Mouse (Mus musculus): ENCODE results near the gene Irf1. TPM values are rescaled to one million over a fixed set of nuclear protein-coding genes. Genes with fewer than 3 reads are reported as not detected.

Irf1 gene
- polyA plus RNA-seq, 1 experiment = 169 TPM

GRCm38 (mm10) chr11:53819511-53819910, 49.7 kb downstream of the Irf1 start:
- WGBS = 96% methylated on average over 6 of the region's 6 CpGs
- Histone ChIP-seq H3K4me1 (replicated peaks; ENCODE audit: control insufficient read depth, insufficient read depth, low read length) (peaks cover 20% of the 10 kb centered on the region), H3K27ac (ENCODE audit: control insufficient read depth, insufficient read depth, low read length) (no peak overlapping the region), H3K36me3 (ENCODE audit: control insufficient read depth, insufficient read depth, low read length) (no peaks in the 10 kb centered on the region), H3K27me3 (ENCODE audit: control insufficient read depth, insufficient read depth, low read length) (no peaks in the 10 kb centered on the region), H3K4me3 (ENCODE audit: control insufficient read depth, insufficient read depth, low read length) (no peak overlapping the region)
- TF ChIP-seq CTCF (IDR thresholded peaks at IDR 0.05; ENCODE audit: borderline replicate concordance, control insufficient read depth, extremely low read depth, insufficient read depth, low read length, poor library complexity) = no peak
- no peak for TF ChIP-seq POLR2A (IDR thresholded peaks at IDR 0.05; ENCODE audit: control insufficient read depth, extremely low read depth, insufficient read depth, low read length, poor library complexity)
- no peak for DNase-seq

- WGBS = 69% methylated on average over 13 of the region's 13 CpGs
- no peak for TF ChIP-seq CTCF (IDR thresholded peaks at IDR 0.05; ENCODE audit: borderline replicate concordance, control insufficient read depth, extremely low read depth, insufficient read depth, low read length, poor library complexity)
- no peak for TF ChIP-seq POLR2A (IDR thresholded peaks at IDR 0.05; ENCODE audit: control insufficient read depth, extremely low read depth, insufficient read depth, low read length, poor library complexity)
- no peaks in the 10 kb centered on the region for H3K27me3 ChIP-seq (ENCODE audit: control insufficient read depth, insufficient read depth, low read length)
- H3K27ac ChIP-seq (ENCODE audit: control insufficient read depth, insufficient read depth, low read length) = no peak overlapping the region
- H3K4me1 ChIP-seq (replicated peaks; ENCODE audit: control insufficient read depth, insufficient read depth, low read length) = peaks cover 20% of the 10 kb centered on the region
- no peak overlapping the region for H3K4me3 ChIP-seq (ENCODE audit: control insufficient read depth, insufficient read depth, low read length)
- DNase-seq = no peak
- no peaks in the 10 kb centered on the region for H3K36me3 ChIP-seq (ENCODE audit: control insufficient read depth, insufficient read depth, low read length)
These were observed 50.8 kb downstream of the Irf1 start for GRCm38 (mm10) chr11:53820516-53821170.

GRCm38 (mm10) chr11:53821230-53821944, 51.6 kb downstream of the Irf1 start:
- Histone ChIP-seq H3K27ac (ENCODE audit: control insufficient read depth, insufficient read depth, low read length) (no peak overlapping the region), H3K36me3 (ENCODE audit: control insufficient read depth, insufficient read depth, low read length) (no peaks in the 10 kb centered on the region), H3K4me3 (ENCODE audit: control insufficient read depth, insufficient read depth, low read length) (no peak overlapping the region), H3K27me3 (ENCODE audit: control insufficient read depth, insufficient read depth, low read length) (no peaks in the 10 kb centered on the region), H3K4me1 (replicated peaks; ENCODE audit: control insufficient read depth, insufficient read depth, low read length) (peaks cover 20% of the 10 kb centered on the region)
- DNase-seq = no peak
- 88% methylated on average over 11 of the region's 11 CpGs for WGBS
- TF ChIP-seq POLR2A (IDR thresholded peaks at IDR 0.05; ENCODE audit: control insufficient read depth, extremely low read depth, insufficient read depth, low read length, poor library complexity) (no peak), CTCF (IDR thresholded peaks at IDR 0.05; ENCODE audit: borderline replicate concordance, control insufficient read depth, extremely low read depth, insufficient read depth, low read length, poor library complexity) (no peak)

- no peak for DNase-seq
- no peak for TF ChIP-seq CTCF (IDR thresholded peaks at IDR 0.05; ENCODE audit: borderline replicate concordance, control insufficient read depth, extremely low read depth, insufficient read depth, low read length, poor library complexity)
- no peak for TF ChIP-seq POLR2A (IDR thresholded peaks at IDR 0.05; ENCODE audit: control insufficient read depth, extremely low read depth, insufficient read depth, low read length, poor library complexity)
- WGBS = 94% methylated on average over 3 of the region's 3 CpGs
- Histone ChIP-seq H3K27ac (ENCODE audit: control insufficient read depth, insufficient read depth, low read length) (no peak overlapping the region), H3K4me3 (ENCODE audit: control insufficient read depth, insufficient read depth, low read length) (no peak overlapping the region), H3K36me3 (ENCODE audit: control insufficient read depth, insufficient read depth, low read length) (no peaks in the 10 kb centered on the region), H3K27me3 (ENCODE audit: control insufficient read depth, insufficient read depth, low read length) (no peaks in the 10 kb centered on the region), H3K4me1 (replicated peaks; ENCODE audit: control insufficient read depth, insufficient read depth, low read length) (peaks cover 20% of the 10 kb centered on the region)
These were observed 52.1 kb downstream of the Irf1 start for GRCm38 (mm10) chr11:53821945-53822338.

GRCm38 (mm10) chr11:53825409-53825808, 55.6 kb downstream of the Irf1 start:
- H3K27me3 ChIP-seq (ENCODE audit: control insufficient read depth, insufficient read depth, low read length) = no peaks in the 10 kb centered on the region
- no peak for DNase-seq
- H3K36me3 ChIP-seq (ENCODE audit: control insufficient read depth, insufficient read depth, low read length) = no peaks in the 10 kb centered on the region
- H3K27ac ChIP-seq (ENCODE audit: control insufficient read depth, insufficient read depth, low read length) = no peak overlapping the region
- H3K4me3 ChIP-seq (ENCODE audit: control insufficient read depth, insufficient read depth, low read length) = no peak overlapping the region
- H3K4me1 ChIP-seq (replicated peaks; ENCODE audit: control insufficient read depth, insufficient read depth, low read length) = peaks cover 20% of the 10 kb centered on the region
- WGBS = 84% methylated on average over 4 of the region's 4 CpGs
- TF ChIP-seq CTCF (IDR thresholded peaks at IDR 0.05; ENCODE audit: borderline replicate concordance, control insufficient read depth, extremely low read depth, insufficient read depth, low read length, poor library complexity) (no peak), POLR2A (IDR thresholded peaks at IDR 0.05; ENCODE audit: control insufficient read depth, extremely low read depth, insufficient read depth, low read length, poor library complexity) (no peak)

Other genes with a start within 250 kb of the Irf1 start
- 3.8 and 4.2 TPM in 2 replicates for gene Kif3a, start 202.6 kb upstream of the Irf1 start, polyA plus RNA-seq (2012; rRNA removed)
- gene Il4, start 151.3 kb upstream of the Irf1 start, polyA plus RNA-seq (2012; rRNA removed) = 0.55 TPM in 1 of 2 replicates, not detected in the other
- 8.5 and 10.4 TPM in 2 replicates for gene Il13, start 135.3 kb upstream of the Irf1 start, polyA plus RNA-seq (2012; rRNA removed)
- 8.3 and 8.4 TPM in 2 replicates for gene Rad50, start 62.7 kb upstream of the Irf1 start, polyA plus RNA-seq (2012; rRNA removed)
- 0.56 and 0.84 TPM in 2 replicates for gene Il5, start 49.2 kb upstream of the Irf1 start, polyA plus RNA-seq (2012; rRNA removed)
- 0.86 and 0.98 TPM in 2 replicates for gene Gm17334, start 3.2 kb downstream of the Irf1 start, polyA plus RNA-seq (2012; rRNA removed)
- gene Gm12216, start 89.2 kb downstream of the Irf1 start, polyA plus RNA-seq (2012; rRNA removed) = 9.2 and 11.1 TPM in 2 replicates
- 16.4 and 18.8 TPM in 2 replicates for gene Slc22a5, start 121.6 kb downstream of the Irf1 start, polyA plus RNA-seq (2012; rRNA removed)
- 0.87 and 1.3 TPM in 2 replicates for gene Slc22a21, start 210.3 kb downstream of the Irf1 start, polyA plus RNA-seq (2012; rRNA removed)

Data from thymus, adult 2 months (tissue).